Mouse (Mus musculus): ENCODE results near the gene 1700061G19Rik.

DNA sequence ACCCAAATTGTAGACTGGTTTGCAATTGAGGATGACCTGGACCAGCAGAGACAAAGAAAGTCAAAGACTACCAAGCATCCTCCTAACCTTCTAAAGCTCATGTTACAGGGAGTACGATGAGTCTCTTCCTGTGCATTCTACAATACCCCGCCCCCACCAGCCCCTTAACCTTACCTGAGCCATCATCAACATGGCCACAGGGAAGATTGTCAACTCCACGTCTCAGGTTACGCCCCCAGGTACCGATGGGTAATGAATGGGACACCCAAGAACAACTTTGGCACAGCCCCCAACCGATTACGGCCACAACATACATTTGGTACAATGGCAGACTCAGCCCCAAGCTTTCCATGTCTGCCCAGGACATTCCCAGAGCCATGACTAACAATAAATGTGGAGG, 34.8 kb upstream of the 1700061G19Rik start:
- TF ChIP-seq CHD2 (IDR thresholded peaks at IDR 0.05; ENCODE audit: low read depth, low read length) = no peak
- no peak for TF ChIP-seq ZNF384 (IDR thresholded peaks at IDR 0.05; ENCODE audit: low read depth, low read length)
- no peak for TF ChIP-seq ZC3H11A (IDR thresholded peaks at IDR 0.05; ENCODE audit: borderline replicate concordance, low read depth, low read length)
- TF ChIP-seq HCFC1 (IDR thresholded peaks at IDR 0.05; ENCODE audit: borderline replicate concordance, insufficient read depth, low read length) = no peak
